Mouse (Mus musculus): ENCODE results near the gene Gm36245.
A peak's percentile ranks its signal among the peaks of the same experiment; 100 is the strongest.
"Not testable (repeated sequence)": the region's sequence is repeated elsewhere in the genome, so short reads cannot be mapped to it uniquely, and the experiment has no call there.

Gene Gm36245

GRCm38 (mm10) chr15:77598958-77599357 is at the start of gene Gm36245:
Gene Gm36245 (plus strand): TSS chr15:77599258.
- DNase-seq (ENCODE audit: low spot score in 2 of 2), result no peak

DNA sequence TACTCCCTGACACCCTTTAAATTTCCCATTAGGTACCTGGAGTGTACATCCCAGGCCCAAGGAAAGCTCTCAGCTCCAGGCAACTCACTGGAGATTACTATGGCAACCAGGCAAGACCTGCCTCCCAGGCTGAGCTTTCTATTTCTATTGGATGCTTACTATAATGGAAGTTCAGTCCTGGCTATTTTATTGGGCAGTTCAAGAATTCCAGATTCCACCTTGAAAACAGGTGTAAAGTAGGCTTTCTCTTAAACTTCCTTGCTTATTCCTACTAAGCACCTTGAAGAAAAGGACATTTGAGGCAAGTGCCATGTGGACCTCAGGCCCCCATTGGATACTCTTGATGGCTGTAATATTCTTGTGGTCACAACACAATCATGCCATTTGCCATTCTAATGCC is 37.3 kb upstream of the Gm36245 start, which contains the start of gene 1700025B11Rik:
Gene 1700025B11Rik (minus strand): TSS at position 101 of the 400 bp plus-strand sequence.
- no peak for DNase-seq (ENCODE audit: low spot score in 2 of 2)

DNA sequence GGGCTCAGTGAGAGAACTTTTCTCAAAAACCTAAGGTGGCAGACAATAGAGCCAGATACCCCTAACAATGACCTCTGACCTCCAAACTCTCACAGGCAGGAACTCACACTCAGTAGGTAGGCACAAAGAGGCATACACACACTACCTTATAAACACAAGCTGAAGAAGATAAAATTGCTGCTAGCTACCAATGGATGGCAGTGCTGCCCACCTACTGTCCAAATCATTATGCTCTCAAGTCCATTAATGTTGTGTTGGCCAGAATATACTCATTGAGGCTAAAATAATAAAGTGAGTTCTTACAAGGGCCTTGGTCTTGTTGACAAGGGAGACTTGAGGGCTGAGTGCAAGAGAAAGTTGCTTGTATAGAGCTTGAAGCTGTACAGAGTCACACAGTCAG is 35.8 kb upstream of the Gm36245 start:
- no peak for DNase-seq (ENCODE audit: low spot score in 2 of 2)

DNA sequence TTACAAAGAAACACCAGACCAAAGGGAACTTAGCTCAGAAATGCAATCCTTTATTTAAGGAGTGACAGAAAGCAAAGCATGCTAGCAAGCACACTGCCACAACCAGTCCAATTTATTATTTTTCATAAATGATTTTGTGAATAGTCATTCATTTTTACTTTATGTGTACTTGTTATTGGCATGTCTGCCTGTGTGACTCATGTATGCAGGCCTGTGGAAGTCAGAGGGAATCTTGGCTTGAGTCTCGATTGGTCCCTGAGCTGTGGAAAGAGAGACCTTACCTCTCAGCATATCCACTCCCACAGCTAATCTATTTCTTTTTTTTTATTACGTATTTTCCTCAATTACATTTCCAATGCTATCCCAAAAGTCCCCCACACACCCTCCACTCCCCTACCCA is 20.3 kb upstream of the Gm36245 start:
- no peak for DNase-seq (ENCODE audit: low spot score in 2 of 2)

GRCm38 (mm10) chr15:77579311-77579710 is 19.7 kb upstream of the Gm36245 start:
- DNase-seq (ENCODE audit: low spot score in 2 of 2), result no peak

GRCm38 (mm10) chr15:77581681-77582080 is 17.4 kb upstream of the Gm36245 start:
- peak in 1 of 2 experiments; percentile 7 for DNase-seq (ENCODE audit: low spot score in 2 of 2)

DNA sequence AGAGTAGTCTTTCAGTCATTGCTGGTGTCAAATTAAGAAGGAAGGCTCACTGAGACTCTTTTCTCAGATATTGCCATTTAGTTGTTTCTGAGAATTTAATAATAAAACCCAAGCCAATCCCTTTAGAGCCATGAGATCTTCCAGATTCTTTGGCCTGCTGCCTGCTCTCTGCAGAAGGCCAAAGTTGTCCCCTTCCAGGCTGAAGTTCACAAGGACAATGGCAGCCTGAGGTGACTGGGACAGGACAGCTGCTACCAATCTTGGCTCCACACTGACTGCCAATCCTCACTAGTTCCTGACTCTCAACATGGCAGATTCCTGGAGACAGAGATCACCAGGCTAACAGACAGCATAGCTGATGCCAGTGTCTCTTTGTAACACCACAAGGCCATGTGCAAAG is 12.0 kb upstream of the Gm36245 start:
- no peak for DNase-seq (ENCODE audit: low spot score in 2 of 2)

DNA sequence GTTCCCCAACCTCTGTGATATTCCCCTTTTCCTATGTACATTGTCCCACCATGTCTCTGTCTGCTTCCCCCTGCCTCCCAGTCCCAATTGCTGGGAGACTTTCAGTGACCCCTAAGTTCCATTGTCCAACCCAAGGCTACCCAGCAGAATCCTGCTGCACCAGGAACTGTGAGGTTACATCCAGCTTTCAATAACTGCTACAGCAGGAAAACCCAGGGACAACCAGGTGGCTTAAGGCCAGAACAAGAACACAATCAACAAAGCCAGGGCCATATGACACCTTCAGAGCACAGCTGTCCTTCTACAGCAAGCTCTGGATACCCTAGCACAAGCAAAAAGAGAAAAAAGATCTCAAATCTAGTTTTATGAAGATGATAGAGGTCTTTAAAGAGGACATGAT is 10.1 kb upstream of the Gm36245 start:
- DNase-seq (ENCODE audit: low spot score in 2 of 2), result no peak

GRCm38 (mm10) chr15:77590881-77591280 is 8.2 kb upstream of the Gm36245 start:
- no peak for DNase-seq (ENCODE audit: low spot score in 2 of 2)

GRCm38 (mm10) chr15:77593557-77593956 is 5.5 kb upstream of the Gm36245 start:
- DNase-seq (ENCODE audit: low spot score in 2 of 2), result no peak

DNA sequence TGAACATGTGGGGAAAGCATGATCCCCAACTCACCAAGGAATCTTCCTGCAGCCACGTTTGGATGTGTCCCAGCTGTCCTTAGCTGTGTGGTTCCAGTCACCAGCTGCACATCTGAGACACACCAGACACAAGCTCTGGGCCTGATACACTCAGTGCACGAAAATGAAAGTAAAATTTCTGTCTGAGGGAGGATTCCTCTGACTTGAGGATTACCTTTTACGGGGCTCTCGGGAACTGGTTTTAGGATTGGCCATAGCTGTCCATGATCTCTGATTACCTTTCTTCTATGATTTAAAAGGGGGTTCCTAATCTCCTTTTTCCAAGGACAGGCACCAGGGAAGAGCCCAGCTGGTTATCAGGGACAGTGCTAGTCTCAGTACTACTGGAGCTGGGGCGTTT is 3.1 kb upstream of the Gm36245 start, which contains the start of gene Apol10b:
Gene Apol10b (minus strand): TSS at position 165 of the 400 bp plus-strand sequence.
- no peak for DNase-seq (ENCODE audit: low spot score in 2 of 2)

GRCm38 (mm10) chr15:77598429-77598828 is 629 bp upstream of the Gm36245 start:
- no peak for DNase-seq (ENCODE audit: low spot score in 2 of 2)

GRCm38 (mm10) chr15:77606069-77606468 is 7.0 kb downstream of the Gm36245 start:
- DNase-seq (ENCODE audit: low spot score in 2 of 2), result no peak

DNA sequence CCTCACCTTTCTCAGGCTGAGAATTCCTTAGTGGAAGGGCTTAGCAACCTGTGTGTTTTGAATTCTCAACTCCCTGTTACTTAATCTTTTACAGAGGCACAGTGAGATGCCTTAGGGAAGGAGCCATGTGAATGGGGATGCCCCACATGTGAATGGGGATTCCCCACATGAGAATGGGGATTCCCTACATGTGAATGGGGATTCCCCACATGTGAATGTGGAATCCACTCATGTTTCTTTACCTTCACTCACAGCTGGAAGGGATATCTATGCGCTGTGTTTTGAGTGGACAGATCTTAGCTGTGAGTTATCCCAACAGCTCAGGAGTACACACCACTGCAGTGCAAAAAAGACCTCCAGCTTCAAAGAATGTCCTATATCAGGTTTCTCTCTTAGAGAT is 25.7 kb downstream of the Gm36245 start:
- no peak for DNase-seq (ENCODE audit: low spot score in 2 of 2)

- not testable (repeated sequence) for DNase-seq (ENCODE audit: low spot score in 2 of 2)
Observed at GRCm38 (mm10) chr15:77626471-77626870, 27.4 kb downstream of the Gm36245 start.

GRCm38 (mm10) chr15:77628647-77629046 is 29.6 kb downstream of the Gm36245 start:
- not testable (repeated sequence) for DNase-seq (ENCODE audit: low spot score in 2 of 2)

DNA sequence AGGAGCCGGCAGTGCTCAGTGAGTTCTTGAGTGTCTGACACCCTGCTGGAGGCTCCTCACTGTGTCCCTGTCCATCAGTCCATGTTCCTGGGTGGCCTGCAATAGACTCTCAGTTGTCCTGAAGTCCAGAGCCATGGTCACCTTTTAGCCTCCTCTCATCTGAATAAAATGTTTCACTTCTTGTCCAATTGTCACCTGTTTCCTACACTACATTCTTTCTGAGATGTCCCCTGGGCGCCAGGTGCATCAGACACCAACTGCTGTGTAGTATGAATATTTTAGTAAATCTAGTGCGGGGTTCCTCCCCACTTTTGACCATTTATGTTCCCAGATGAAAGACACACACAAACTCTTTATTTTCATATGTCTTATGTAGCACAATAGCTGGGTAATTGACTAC is 30.8 kb downstream of the Gm36245 start:
- not testable (repeated sequence) for DNase-seq (ENCODE audit: low spot score in 2 of 2)

- DNase-seq (ENCODE audit: low spot score in 2 of 2), result not testable (repeated sequence)
Observed at GRCm38 (mm10) chr15:77643176-77643575, 44.1 kb downstream of the Gm36245 start, which contains the start of gene Apol11b. Gene Apol11b (minus strand): TSS chr15:77643286.

GRCm38 (mm10) chr15:77651143-77651542 is 52.1 kb downstream of the Gm36245 start:
- not testable (repeated sequence) for DNase-seq (ENCODE audit: low spot score in 2 of 2)

All from left cerebral cortex, adult 9 months (tissue).